Mouse (Mus musculus) right cerebral cortex, adult 18-20 months (tissue): Measurements from ENCODE around the gene Siah1b.
A peak's percentile ranks its signal among the peaks of the same experiment; 100 is the strongest.

Experiments
- DNase-seq: peaks from one replicate; pipeline ENCODE4 v3.0.0; 2022; ENCODE audit warnings: mixed read lengths

The Siah1b gene

DNA sequence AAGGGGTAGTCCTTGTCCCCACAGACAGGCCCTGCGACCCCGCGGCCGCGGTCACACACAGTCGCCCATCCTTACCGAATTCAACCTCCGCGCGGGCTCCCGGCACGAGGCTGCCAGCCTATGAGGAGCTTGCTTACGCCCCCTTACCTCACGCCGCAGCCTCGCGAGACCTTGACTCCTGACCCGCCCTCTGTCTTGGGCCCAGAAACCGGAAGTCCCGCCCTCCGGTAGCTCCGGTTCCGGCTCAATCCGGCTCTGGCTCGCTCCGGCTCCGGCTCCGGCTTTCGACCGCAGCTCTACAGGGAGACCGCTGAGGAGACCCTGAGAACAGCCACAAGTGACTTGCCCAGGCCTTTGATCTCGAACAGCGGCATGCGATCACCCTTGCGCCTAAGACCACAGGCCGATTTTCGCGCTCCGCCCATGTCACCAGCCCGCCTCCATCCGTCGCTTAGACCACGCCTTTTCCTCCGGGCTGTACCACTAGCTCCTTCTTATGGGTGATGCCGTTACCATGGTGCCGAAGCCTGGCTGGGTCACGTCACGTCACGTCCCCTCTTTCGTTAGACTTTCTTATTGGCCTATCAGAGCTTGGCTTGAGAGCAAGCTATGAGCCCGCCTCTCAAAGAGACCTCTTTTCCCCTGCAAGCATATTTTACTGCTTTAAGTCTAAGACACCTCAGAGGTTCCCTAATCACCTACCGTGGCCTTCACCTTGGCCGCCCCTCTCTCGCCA is at the start of gene Siah1b:
Gene Siah1b, minus strand, starts transcription at position 454 of the 736 bp plus-strand sequence.
- peak; percentile 94 for DNase-seq

- DNase-seq, result no peak
Observed at GRCm38 (mm10) chrX:164123942-164124341, 47.6 kb upstream of the Siah1b start.

GRCm38 (mm10) chrX:164113744-164114143 is 37.5 kb upstream of the Siah1b start:
- DNase-seq, result no peak

DNA sequence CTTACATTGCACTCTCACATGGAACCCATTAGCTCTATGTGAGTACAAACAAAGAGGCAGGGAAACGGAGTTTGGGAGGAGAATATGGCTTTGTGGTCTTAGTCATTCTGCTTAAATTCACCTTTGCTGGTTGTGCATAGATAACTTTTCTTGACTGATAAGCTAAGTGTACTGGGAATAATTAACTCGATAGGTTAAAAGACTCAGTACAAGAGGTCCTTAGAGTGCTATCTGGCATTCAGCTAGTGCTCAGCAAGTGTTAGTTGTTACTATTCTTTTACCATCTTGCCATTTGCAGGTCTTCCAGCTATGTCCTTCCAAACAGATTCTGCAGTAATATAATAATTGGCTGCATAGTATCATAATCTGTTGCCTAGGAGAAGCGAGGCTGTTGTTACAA is 34.9 kb upstream of the Siah1b start:
- no peak for DNase-seq

GRCm38 (mm10) chrX:164102656-164103055 is 26.4 kb upstream of the Siah1b start:
- DNase-seq, result no peak

- DNase-seq, result no peak
Observed at GRCm38 (mm10) chrX:164102198-164102597, 25.9 kb upstream of the Siah1b start.

GRCm38 (mm10) chrX:164101483-164101882 is 25.2 kb upstream of the Siah1b start:
- no peak for DNase-seq

- no peak for DNase-seq
Observed at GRCm38 (mm10) chrX:164095838-164096237, 19.5 kb upstream of the Siah1b start.

DNA sequence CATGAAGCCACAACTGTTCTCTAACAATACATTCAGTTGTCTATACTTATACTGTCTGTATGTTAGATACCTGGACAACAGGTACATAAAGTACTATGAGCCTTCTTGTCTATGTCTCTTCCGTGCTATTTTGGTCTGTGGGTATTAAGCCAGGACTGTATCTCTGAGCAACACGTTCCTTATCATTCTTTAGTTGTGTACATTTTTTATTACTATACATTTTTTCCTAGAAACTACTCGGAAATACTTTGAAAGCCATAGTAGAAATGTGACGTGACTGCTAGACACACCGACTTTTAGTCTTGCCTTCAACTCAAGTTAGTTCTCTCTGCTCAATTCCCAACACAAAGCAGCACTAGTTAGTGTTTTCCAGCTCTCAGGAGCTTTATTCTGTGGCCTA is 17.1 kb upstream of the Siah1b start:
- no peak for DNase-seq

DNA sequence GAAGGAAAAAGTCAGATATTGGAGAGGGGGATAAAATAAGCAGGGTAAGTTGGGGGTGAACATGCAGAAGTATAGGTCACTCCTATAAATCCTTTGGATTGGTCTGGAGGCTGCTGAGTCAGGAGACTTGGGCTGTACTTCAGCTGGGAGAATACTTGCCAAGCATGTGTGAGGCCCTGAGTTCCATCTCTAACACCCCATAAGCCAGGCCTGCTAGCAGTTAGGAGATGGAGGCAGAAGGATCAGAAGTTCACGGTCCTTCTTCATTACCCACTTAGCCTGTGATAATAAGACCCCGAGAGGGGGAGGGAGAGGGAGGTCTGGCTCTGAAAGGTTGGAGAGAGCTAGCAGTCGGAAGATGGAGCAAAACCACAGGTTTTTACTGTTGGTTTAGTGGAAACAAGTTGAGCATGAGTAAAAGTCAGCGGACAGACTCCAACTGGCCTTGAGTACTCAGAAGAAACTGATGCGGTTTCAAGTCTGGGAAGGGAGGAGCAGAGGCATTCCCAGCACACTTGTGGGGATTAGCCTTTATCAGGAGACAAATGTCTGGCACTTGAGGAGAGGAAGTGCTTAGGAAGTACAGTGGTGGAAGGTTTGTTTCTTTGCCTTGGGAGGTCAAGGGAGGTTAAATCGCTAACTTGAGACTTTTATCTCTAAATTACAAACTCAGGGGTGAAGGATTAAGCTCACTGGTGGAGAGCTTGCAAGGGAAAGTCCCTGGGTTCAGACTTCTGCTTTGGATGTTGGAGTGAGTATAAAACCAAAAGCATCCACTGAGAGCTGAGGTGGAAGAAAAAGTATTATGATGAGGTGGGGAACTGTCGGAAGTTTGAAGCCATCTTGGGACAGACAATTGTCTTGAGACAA is 16.2 kb upstream of the Siah1b start:
- DNase-seq, result no peak

DNA sequence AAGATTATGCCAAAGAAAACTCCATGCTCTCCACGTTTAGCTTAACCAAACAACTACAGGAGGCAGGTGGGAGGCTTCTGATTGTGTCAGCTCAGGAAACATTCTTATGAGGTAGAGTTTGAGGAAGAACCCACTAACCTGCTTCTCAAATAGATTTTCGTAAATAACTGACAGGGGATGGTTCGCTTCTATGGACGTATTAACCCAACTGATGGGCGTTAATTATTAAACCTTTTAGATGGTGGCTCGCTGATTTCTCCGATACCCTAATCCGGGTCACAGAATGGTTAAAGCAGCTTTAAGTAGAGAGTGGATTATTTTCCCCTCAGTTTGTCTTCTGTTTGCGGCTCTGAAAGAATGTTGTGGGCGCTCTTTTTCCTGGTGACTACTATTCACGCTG is 13.6 kb upstream of the Siah1b start:
- no peak for DNase-seq

DNA sequence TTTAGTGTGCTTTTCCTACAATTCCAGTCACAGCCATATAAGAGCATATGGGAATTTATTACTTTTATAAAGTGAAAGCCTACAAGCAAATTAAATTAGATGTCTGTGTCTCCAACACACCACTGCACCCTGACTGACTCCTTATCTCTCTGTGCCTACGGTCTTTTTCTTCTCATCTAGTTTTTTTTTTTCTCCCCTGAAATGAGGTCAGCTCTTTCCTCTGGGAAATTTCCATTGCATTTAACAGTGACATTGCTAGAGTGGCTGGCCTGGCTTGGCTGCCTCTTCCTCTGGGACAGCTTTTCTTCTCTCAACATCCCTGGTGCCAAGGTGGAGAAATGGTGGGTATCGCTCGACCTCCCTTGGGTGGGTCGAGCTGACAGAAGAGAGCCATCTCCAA is 12.3 kb upstream of the Siah1b start, which contains the start of gene Cltrn:
Gene Cltrn, plus strand, starts transcription at position 249 of the 400 bp plus-strand sequence.
- no peak for DNase-seq

DNA sequence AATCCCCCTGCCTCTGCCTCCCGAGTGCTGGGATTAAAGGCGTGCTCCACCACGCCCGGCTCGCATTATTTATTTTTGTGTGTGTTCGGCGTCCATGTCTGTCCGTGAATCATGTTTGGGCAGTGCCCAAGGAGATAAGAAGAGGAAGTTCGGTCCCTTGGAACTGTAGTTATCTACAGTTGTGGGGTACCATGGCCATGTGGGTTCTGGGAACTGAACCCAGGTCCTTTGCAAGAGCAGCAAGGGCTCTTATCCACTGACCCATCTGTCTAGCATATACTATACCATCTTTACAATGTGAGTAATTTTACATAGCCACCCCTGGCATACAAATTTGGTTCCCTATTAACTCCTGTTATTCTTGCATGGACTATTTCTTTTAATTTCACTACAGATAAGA is 5.7 kb upstream of the Siah1b start:
- no peak for DNase-seq

DNA sequence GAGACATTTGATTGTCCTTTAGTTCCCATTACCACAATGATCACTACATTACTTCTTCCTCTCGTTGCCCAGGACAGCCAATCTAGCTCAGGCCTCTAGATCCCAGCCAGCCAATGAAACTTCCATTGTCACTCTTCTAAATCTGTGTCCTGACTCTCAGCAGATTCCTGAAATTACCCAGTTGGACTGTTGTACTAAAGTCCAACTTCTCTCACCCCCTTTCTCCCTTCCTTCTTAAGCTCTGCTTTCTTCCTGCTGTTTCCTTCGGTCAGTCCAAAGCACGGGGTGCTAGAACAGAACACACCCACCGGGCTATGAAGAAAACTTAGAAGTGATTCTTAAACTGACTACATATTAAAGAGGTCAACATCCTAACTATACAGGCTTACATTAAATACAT is 7.3 kb downstream of the Siah1b start:
- no peak for DNase-seq

GRCm38 (mm10) chrX:164066185-164066584 is 10.1 kb downstream of the Siah1b start:
- DNase-seq, result peak; percentile 52

DNA sequence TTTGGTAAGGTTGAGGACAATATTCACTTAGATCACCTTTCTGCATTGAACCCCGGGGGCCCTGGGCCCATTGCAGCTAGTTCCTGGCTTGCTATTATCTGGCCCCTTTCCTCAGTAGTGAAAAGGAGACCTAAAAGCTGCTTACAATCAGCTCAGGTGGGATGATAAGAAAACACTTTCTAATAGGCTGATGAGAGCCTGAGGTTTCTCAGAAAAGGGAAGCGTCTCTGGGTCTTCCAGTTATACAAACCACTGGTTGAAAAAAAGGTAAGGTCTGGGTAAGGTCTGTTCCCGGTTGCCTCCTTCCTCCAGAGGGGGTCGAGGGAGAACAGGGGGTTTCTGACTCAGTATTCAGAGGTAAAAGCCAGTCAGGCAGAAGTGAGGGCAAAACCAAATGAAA is 17.2 kb downstream of the Siah1b start:
- no peak for DNase-seq

- no peak for DNase-seq
Observed at GRCm38 (mm10) chrX:164058523-164058922, 17.8 kb downstream of the Siah1b start.

DNA sequence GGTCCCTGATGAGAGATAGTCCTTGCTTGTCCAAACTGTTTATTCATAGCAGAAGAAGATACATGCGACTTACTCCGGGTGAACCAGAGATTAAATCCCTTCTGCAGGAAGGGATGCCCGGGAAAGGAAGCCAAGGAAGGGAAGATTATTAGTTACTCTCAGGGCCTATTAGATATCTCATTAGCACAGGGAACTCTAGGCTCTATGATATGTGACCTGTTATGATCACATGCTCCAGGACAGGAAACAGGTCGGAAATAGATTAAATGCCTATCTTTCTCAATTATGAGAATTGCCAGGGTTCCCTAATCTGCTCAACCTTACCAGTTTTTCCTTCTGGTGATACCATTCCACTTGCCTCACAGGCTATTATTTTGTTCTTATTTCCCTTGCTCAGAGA is 20.6 kb downstream of the Siah1b start:
- DNase-seq, result no peak

- DNase-seq, result no peak
Observed at GRCm38 (mm10) chrX:164046736-164047135, 29.6 kb downstream of the Siah1b start.

DNA sequence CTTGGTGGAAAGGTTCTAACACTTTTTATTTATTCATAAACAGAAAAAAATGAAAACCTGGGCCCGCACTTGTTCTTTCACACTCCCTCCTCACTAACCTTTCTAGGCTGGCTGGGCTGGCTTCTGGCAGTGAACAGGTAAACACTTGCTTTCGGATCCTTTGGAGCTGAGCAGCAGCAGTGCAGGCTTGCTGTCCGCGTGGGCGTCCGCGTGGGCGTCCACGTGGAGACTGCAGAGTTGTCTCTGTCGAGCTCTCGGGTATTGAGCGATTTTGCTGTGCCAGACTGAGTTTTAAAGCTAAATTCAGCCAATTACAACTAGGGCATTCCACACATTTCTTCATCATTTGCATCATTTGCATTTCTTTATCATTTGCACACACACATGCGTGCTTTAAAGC is 34.2 kb downstream of the Siah1b start:
- peak; percentile 71 for DNase-seq

DNA sequence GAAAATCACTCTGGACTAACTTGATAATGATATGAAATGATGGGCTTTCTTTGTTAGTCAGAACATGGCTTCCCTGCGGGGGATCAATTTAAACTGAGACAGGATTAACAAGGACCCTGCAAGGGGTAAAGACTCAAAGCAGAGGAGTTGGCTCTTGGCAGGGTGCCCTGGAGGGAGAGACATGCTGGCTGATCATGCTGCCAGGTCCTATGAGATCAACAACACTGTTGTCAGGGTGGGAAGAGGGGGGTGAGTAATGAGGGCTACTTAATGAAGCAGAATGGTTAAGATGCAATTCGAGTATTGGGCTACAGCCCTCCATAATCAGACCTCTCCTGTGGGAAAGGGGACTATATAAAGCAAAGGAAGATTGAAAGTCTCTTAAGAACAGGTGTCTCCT is 37.4 kb downstream of the Siah1b start:
- DNase-seq, result no peak

DNA sequence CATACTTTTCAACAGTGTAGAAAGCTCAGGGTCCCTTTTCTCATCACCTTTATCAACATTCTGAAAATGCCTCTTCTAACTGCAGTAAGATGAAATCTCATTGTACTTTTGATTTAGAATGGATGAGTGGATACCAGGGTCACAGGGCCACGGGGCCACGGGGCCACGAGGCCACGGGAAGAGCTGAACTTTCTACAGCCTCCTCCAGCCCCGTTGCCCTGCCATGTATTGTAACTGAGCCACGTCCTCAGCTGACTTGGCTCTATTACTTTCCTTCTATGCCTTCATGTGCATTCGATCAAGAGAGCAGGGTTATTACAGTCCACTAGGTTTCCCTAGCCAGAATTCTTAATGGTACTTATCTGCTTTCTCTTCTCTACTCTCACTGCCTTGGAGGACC is 40.4 kb downstream of the Siah1b start:
- DNase-seq, result no peak

DNA sequence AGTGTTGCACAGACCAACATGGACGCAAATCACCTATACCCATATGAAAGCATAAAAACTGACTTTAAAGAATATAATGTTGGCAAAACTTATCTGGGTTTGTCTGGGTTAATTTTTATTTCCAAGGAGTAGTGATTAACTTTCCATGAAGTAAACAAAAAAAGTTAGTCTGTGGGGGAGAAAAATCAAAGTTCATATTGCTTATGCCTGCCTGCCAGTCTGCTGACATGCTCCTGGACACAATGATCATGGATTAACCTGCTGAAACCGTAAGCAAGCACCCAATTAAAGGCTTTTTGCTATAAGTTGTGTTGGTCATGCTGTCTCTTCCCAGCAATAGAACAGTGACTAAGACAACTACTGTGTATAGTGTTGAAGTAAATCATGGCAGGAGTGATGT is 40.9 kb downstream of the Siah1b start:
- DNase-seq, result no peak

- DNase-seq, result no peak
Observed at GRCm38 (mm10) chrX:164032526-164032925, 43.8 kb downstream of the Siah1b start.
